Mouse (Mus musculus) mouse trophoblast stem cell (cell line): ENCODE results near the gene Gm10999.
"Not testable (repeated sequence)": the region's sequence is repeated elsewhere in the genome, so short reads cannot be mapped to it uniquely, and the experiment has no call there.

Experiments
- in situ Hi-C, 2 experiments: fragments of 300-500 bp; cut with MseI, MboI; formaldehyde crosslinking; loops; 2 replicates in 1 of 2; 3 replicates in 1 of 2; pipeline ENCODE4 v1.15.1; 2025

Gm10999 gene

DNA sequence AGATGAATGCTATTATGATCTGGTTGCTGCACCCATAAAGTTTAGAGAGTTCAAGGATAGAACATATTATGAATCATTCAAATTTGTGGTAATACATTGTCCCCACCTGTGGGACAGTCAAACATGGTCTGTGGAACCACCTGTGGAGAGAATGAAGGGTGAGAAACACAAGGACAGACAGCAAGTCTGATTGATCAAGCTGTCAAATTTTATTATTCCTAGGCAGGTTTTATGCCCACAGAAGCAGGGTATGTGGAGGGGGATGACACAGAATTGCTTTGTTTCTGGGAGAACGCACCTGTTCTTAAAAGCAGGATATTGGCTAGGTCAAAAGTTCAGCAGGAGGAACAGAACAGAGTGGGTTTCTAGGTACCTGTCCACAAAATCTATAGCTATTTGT lies at the start of gene Gm10999:
Gm10999 (minus strand) TSS at position 101 of the 400 bp plus-strand sequence.
- in situ Hi-C loops = no loop called here

DNA sequence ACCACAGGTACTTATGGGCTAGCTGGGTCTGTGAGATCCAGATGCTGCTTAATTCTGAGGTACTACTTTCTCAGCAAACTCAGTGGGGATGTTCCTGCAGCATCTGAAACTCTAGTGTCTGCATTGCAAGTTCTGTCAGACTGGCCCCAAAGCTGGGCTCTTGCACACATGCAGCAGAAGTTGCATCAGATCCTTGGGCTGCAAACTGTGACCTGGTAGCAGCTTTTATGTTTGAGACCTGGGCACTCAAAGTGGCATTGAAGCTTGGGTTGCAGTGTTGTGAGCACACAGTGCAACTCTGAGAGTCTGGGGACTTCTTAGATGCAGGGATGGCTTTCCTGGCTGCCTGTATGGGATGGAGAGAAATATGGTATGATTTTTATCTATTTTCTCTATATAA lies 2.0 kb upstream of the Gm10999 start:
- in situ Hi-C loops = no loop called here

DNA sequence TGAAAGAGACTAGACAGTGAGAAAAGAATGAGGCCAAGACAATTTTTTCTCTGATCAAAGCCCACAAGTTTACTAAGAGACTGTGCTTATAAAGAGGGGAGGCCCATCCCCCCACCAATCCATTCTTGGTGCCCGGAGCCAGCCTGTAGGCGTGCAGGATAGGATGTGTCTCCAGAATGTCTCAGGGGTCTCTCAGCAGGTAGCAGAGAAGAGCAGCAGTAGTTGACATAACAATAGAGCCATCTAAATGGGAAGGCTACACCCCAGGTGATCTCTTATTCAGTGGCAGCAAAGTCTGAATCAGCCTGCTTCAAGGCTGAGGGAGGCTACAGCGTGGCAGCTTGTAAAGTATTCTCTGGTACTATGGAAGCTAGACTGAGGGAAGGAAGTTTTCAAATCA lies 15.7 kb downstream of the Gm10999 start:
- in situ Hi-C loops = not testable (repeated sequence)
